Mouse (Mus musculus): ENCODE measurements around the gene Prr36. TPM values are rescaled to one million over a fixed set of nuclear protein-coding genes. Genes with fewer than 3 reads are reported as not detected.

The Prr36 gene
- polyA plus RNA-seq (2015; fragmentation: Nextera tagmentation; extraction: Ambion mirVana): 4.4 and 4.5 TPM in 2 replicates

DNA sequence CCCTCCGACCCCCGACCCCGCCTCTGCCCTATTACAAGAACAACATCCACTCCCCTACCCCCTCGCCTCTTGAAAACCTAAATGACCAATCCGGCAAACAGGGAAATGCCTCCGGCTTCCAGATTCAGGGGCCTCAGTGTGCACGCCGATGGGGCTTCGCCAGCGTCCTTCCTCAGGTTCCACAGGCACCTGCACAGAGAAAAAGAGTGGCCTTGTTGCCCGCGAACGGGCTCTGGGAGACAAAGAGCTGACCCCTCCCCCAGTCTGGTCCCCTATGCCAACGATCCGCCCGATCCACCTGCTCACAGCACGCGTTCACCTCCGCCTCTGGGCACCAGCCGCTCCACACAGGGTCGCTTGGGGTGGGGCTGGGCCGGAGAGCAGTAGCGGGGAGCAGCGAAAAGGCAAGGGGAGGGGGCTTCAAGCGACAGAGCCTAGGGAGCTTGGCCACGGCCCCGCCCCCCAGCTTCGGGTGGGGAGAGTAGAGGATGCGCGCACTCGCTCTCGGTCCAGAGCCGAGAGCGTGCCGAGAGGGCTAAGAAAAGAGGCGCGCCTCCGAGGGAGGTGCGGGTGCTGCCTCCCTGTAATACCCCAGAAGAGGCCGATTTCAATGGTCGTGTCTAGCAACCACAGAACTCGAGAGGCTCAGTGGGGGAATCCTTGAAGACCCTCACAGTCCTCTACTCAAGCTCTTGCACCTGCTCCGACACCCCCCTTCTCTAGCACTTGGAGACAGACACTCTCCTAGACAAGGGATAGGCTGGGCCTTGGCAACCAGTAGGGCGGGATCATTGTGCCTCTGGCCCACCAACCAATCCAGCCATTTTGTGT, at the start of gene Prr36:
Prr36 (minus strand) TSS at position 669 of the 831 bp plus-strand sequence.
- peaks cover 23% of the 10 kb centered on the region for H3K27me3 ChIP-seq (ENCODE audit: control insufficient read depth, insufficient read depth, low read depth, low read length)
- peaks cover 15% of the 10 kb centered on the region for H3K4me1 ChIP-seq (replicated peaks; ENCODE audit: control insufficient read depth, insufficient read depth, low read length)

DNA sequence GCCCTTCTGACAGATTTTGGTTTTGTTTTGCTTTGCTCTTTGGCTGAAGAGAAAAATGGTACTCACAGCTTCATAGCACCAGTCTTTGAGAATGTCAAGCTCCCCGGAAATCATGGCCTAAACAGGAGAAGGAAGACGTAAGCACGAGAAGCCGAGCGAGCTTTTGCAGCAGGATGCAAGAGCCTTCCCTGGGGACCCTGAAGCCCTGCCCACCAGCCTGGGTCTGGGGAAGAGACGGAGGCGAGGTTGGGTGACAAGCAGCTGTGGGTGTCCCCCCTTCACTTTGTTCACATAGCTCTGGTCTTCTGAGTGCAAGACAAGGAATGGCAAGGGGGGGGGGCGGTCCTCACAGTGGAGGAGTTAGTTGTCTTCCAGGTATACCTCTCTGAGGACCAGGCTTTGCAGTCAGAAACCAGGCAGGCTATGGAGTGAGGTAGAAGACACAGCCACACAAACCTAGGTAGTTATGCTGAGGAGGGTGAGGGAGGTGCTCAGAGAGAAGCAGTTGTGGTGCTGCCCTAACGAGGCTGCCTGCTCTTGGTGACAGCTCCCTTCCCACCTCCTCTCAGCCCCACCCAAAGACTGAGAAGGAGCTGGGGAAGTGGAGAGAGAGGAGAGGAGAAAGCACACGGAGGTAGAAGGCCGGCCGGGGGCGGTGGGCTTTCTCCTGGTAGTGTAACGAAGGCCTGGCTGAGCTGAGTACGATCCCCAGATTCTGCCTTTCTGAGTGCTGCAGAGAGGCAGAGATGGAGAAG, 48.1 kb upstream of the Prr36 start:
- no peak overlapping the region for H3K4me3 ChIP-seq (ENCODE audit: low read length)
- H3K27ac ChIP-seq (ENCODE audit: low read length): no peak overlapping the region
- no peaks in the 10 kb centered on the region for H3K27me3 ChIP-seq (ENCODE audit: control insufficient read depth, insufficient read depth, low read depth, low read length)
- no peaks in the 10 kb centered on the region for H3K4me1 ChIP-seq (replicated peaks; ENCODE audit: control insufficient read depth, insufficient read depth, low read length)
- no peak overlapping the region for H3K4me2 ChIP-seq (ENCODE audit: low read depth, low read length)
- H3K9ac ChIP-seq (ENCODE audit: low read length): no peak overlapping the region
- no peaks in the 10 kb centered on the region for H3K9me3 ChIP-seq (ENCODE audit: control insufficient read depth, low read length)
- 88% methylated on average over 15 of the region's 15 CpGs for WGBS
- H3K36me3 ChIP-seq (ENCODE audit: control insufficient read depth, insufficient read depth, low read length): peaks cover 53% of the 10 kb centered on the region
- no peak for ATAC-seq (ENCODE audit: low read depth)

More for the DNA sequence above, at the start of gene Prr36:
- ATAC-seq (ENCODE audit: low read depth): 0 out of 2 replicates have a peak, but pooled peaks have one; percentile 2
- 0 out of 2 replicates have a peak within 1 kb of the TSS, but pooled peaks have one; percentile 37 for H3K27ac ChIP-seq (ENCODE audit: low read length)
- no peaks in the 10 kb centered on the region for H3K36me3 ChIP-seq (ENCODE audit: control insufficient read depth, insufficient read depth, low read length)
- peak within 1 kb of the TSS; percentile 56 for H3K4me3 ChIP-seq (ENCODE audit: low read length)
- no peaks in the 10 kb centered on the region for H3K9me3 ChIP-seq (ENCODE audit: control insufficient read depth, low read length)
- WGBS: 3% methylated on average over 44 of the region's 44 CpGs
- peak within 1 kb of the TSS; percentile 74 for H3K4me2 ChIP-seq (ENCODE audit: low read depth, low read length)
- H3K9ac ChIP-seq (ENCODE audit: low read length): peak within 1 kb of the TSS; percentile 64

DNA sequence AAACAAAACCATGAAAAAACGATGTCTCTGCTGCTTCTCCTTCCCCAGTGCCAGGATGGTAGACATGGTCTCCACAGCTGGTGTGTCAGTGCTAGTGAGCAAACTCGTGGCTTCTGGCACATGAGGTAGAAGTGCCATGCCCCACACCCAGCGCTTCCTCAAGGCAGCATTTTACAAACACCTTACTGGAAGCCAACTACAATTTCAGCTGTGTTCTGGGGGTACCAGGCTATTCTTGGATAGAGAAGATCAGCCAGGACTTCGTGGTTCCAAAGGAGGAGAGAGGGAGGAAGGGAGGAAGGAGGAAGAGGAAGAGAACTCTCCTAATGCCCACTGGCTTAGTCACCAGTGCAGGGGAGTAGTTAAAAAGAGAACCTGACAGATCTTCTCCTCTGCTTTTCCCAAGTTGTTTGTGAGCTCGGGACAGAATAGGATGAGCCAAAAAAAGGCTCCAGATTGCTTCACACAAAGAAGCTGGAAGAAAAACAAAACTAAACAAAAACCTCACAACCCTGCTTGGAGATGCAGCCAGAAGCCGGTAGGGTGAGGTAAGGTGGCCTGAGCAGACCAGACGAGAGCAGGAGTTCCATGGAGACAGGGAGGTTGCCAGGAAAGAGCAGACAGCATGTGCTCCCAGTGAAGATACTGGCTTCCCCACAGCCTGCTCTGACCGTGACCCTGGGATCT, 46.0 kb upstream of the Prr36 start:
- ATAC-seq (ENCODE audit: low read depth): no peak
- no peak overlapping the region for H3K4me3 ChIP-seq (ENCODE audit: low read length)
- 84% methylated on average over 8 of the region's 8 CpGs for WGBS

DNA sequence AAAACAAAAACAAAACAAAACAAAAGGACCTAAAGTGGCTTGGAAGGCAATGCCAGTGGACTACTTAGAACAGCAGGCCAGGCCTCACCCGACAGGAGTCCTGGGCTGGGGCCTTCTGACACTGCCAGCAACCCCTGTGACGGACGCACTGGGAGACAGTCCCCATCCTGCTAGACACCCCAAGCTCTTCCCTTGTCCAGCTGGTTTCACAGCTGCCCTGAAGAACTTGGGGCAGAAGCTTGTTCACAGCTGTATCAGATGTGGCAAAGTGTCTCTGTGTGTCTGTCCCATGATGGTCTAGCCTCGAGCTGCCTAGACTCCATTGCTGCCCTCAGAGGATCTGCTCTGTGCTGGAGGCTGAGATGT, 42.5 kb upstream of the Prr36 start:
- WGBS: 76% methylated on average over 4 of the region's 4 CpGs
- Histone ChIP-seq H3K27me3 (ENCODE audit: control insufficient read depth, insufficient read depth, low read depth, low read length) (no peaks in the 10 kb centered on the region), H3K4me2 (ENCODE audit: low read depth, low read length) (no peak overlapping the region), H3K9ac (ENCODE audit: low read length) (no peak overlapping the region), H3K4me3 (ENCODE audit: low read length) (no peak overlapping the region), H3K27ac (ENCODE audit: low read length) (no peak overlapping the region; the same call in 1 of the 2 replicates), H3K36me3 (ENCODE audit: control insufficient read depth, insufficient read depth, low read length) (peaks cover 24% of the 10 kb centered on the region), H3K4me1 (replicated peaks; ENCODE audit: control insufficient read depth, insufficient read depth, low read length) (peaks cover 10% of the 10 kb centered on the region), H3K9me3 (ENCODE audit: control insufficient read depth, low read length) (no peaks in the 10 kb centered on the region)
- ATAC-seq (ENCODE audit: low read depth): no peak

More for the DNA sequence above, 46.0 kb upstream of the Prr36 start:
- no peak overlapping the region for H3K4me2 ChIP-seq (ENCODE audit: low read depth, low read length)
- no peaks in the 10 kb centered on the region for H3K9me3 ChIP-seq (ENCODE audit: control insufficient read depth, low read length)
- peaks cover 45% of the 10 kb centered on the region for H3K36me3 ChIP-seq (ENCODE audit: control insufficient read depth, insufficient read depth, low read length)
- no peak overlapping the region for H3K9ac ChIP-seq (ENCODE audit: low read length)
- peaks cover 5% of the 10 kb centered on the region for H3K4me1 ChIP-seq (replicated peaks; ENCODE audit: control insufficient read depth, insufficient read depth, low read length)
- no peaks in the 10 kb centered on the region for H3K27me3 ChIP-seq (ENCODE audit: control insufficient read depth, insufficient read depth, low read depth, low read length)
- no peak overlapping the region for H3K27ac ChIP-seq (ENCODE audit: low read length)

DNA sequence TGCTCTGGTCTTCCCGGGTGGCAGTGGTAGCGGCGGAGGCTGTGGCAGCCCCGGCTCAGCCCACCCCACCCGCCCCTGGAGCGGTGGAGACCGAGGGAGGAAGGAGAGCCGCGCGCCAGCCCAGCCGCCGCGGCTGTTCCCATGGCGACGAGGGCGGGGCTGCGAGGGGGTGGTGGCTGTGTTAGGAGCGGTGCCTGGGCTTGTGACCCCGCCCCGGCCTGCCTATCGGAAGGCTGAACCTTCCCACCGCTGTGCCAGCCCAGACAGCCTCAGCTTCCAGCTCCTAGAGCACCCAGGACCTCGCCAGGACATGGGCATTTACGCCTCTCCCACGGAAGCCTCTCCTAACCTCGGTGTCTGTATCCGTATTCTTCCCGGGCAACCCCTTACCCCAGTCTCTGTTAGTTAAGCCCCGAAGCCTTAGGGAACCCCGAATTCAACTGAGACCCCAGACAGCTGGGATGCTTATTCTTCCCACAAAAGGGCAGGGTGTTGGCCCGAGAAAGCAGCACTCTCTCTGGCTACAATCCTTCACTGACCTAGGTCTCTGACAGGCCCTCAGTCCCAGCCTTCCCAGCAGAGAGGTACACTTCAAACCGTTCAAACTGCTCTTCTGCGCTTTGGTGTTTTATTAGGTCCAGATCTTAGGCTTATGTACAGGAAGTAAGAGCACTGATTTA, 42.0 kb upstream of the Prr36 start, which contains the start of gene Ctxn1:
Ctxn1 (minus strand) TSS at position 150 of the 680 bp plus-strand sequence.
- H3K9ac ChIP-seq (ENCODE audit: low read length): peak within 1 kb of the TSS; percentile 79
- no peaks in the 10 kb centered on the region for H3K9me3 ChIP-seq (ENCODE audit: control insufficient read depth, low read length)
- peak within 1 kb of the TSS; percentile 78 for H3K4me3 ChIP-seq (ENCODE audit: low read length)
- ATAC-seq (ENCODE audit: low read depth): peak; percentile 94
- H3K27me3 ChIP-seq (ENCODE audit: control insufficient read depth, insufficient read depth, low read depth, low read length): no peaks in the 10 kb centered on the region
- peaks cover 21% of the 10 kb centered on the region for H3K36me3 ChIP-seq (ENCODE audit: control insufficient read depth, insufficient read depth, low read length)
- H3K4me1 ChIP-seq (replicated peaks; ENCODE audit: control insufficient read depth, insufficient read depth, low read length): peaks cover 11% of the 10 kb centered on the region
- peak within 1 kb of the TSS; percentile 95 for H3K4me2 ChIP-seq (ENCODE audit: low read depth, low read length)
- WGBS: 5% methylated on average over 31 of the region's 33 CpGs
- peak within 1 kb of the TSS; percentile 71 for H3K27ac ChIP-seq (ENCODE audit: low read length)

DNA sequence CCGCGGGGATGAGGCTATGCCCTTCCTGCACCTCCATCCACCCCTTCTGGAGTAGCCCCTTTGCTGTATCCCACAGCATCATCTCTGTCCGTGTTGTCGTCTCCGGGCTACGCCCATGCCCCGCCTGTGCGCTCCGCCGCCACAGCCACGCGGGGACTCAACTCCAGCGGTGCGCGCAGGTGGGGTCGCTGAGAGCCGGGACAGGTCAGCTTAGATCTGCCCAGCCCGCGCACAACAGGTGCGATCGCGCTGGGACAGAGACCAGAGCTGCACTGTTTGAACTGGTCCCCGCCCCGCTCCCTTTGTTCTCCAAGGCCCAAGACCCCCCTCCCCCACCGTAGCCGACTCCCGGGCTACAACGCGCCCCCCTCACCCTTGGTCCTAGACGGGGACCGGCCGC, 41.4 kb upstream of the Prr36 start:
- H3K4me3 ChIP-seq (ENCODE audit: low read length): peak overlapping the region; percentile 78
- peak overlapping the region; percentile 79 for H3K9ac ChIP-seq (ENCODE audit: low read length)
- H3K36me3 ChIP-seq (ENCODE audit: control insufficient read depth, insufficient read depth, low read length): peaks cover 16% of the 10 kb centered on the region
- H3K4me1 ChIP-seq (replicated peaks; ENCODE audit: control insufficient read depth, insufficient read depth, low read length): peaks cover 16% of the 10 kb centered on the region
- H3K9me3 ChIP-seq (ENCODE audit: control insufficient read depth, low read length): no peaks in the 10 kb centered on the region
- H3K27me3 ChIP-seq (ENCODE audit: control insufficient read depth, insufficient read depth, low read depth, low read length): no peaks in the 10 kb centered on the region
- ATAC-seq (ENCODE audit: low read depth): peak; percentile 73
- peak overlapping the region; percentile 71 for H3K27ac ChIP-seq (ENCODE audit: low read length)
- peak overlapping the region; percentile 95 for H3K4me2 ChIP-seq (ENCODE audit: low read depth, low read length)
- under 1% methylated on average over 30 of the region's 32 CpGs for WGBS

DNA sequence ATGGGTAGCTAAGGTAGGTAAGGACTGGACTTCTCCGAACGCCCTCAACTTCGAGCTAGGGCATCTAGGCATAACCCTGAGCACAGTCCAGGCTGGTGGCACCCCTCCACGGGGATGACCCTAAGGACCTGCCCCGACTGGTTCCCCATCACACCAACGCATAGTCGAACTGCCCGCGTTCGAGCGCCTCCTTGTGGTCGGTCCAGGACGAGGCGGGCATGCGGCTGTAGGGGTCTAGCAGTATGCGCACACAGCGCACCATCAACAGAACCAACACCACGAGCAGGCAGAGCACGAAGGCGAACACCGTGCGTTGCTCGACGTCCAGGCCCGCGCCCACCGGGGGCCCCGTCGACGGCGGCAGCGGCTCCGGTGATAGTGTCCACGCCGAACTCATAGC, 41.0 kb upstream of the Prr36 start:
- Histone ChIP-seq H3K4me2 (ENCODE audit: low read depth, low read length) (peak overlapping the region; percentile 95), H3K36me3 (ENCODE audit: control insufficient read depth, insufficient read depth, low read length) (peaks cover 14% of the 10 kb centered on the region), H3K27me3 (ENCODE audit: control insufficient read depth, insufficient read depth, low read depth, low read length) (no peaks in the 10 kb centered on the region), H3K9ac (ENCODE audit: low read length) (peak overlapping the region; percentile 79), H3K4me1 (replicated peaks; ENCODE audit: control insufficient read depth, insufficient read depth, low read length) (peaks cover 18% of the 10 kb centered on the region), H3K9me3 (ENCODE audit: control insufficient read depth, low read length) (no peaks in the 10 kb centered on the region), H3K4me3 (ENCODE audit: low read length) (peak overlapping the region; percentile 78), H3K27ac (ENCODE audit: low read length) (peak overlapping the region; percentile 71; the same call in 1 of the 2 replicates)
- ATAC-seq (ENCODE audit: low read depth): peak; percentile 55
- 2% methylated on average over 35 of the region's 35 CpGs for WGBS

DNA sequence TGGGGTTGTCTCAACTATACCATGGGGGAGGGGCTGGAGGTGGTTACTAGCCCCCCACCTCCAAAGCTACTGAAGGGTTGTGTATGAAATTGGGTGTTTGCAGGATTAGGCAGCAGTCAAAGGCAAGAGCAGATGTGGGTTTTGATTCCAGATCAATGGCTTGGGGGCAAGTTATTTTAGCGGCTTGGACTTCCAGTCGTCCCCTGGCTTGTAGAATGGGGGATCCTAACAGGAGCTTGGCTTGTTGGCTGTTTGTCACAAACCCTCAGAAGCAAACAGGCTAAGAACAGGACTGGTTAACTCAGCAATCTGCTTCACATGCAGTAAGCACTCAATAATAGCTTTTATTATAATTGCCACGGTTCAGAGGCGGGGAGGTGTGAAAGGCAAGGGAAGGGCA, 40.1 kb upstream of the Prr36 start:
- no peak overlapping the region for H3K27ac ChIP-seq (ENCODE audit: low read length)
- 78% methylated on average over 4 of the region's 4 CpGs for whole genome bisulfite sequencing
- H3K27me3 ChIP-seq (ENCODE audit: control insufficient read depth, insufficient read depth, low read depth, low read length): no peaks in the 10 kb centered on the region
- no peak overlapping the region for H3K4me2 ChIP-seq (ENCODE audit: low read depth, low read length)
- H3K36me3 ChIP-seq (ENCODE audit: control insufficient read depth, insufficient read depth, low read length): peaks cover 10% of the 10 kb centered on the region
- no peaks in the 10 kb centered on the region for H3K9me3 ChIP-seq (ENCODE audit: control insufficient read depth, low read length)
- no peak for ATAC-seq (ENCODE audit: low read depth)
- H3K4me1 ChIP-seq (replicated peaks; ENCODE audit: control insufficient read depth, insufficient read depth, low read length): peaks cover 21% of the 10 kb centered on the region
- H3K9ac ChIP-seq (ENCODE audit: low read length): no peak overlapping the region
- no peak overlapping the region for H3K4me3 ChIP-seq (ENCODE audit: low read length)
